9 mouse cellular contexts compared by ENCODE assay signal in genomic region chr13:49581541-49582530, GRCm38 (mm10). TPM values are rescaled to one million over a fixed set of nuclear protein-coding genes. Genes with fewer than 3 reads are reported as not detected.
DNase-seq lines count a peak whose midpoint lies in the region; ATAC-seq and TF ChIP-seq lines count a peak whose summit lies in the region.
"Had no signal": no experiment of that assay in that cellular context is flagged by ENCODE, and none has a peak within 500 bp of the region (broad histone marks: within the 10 kb centered on the region; RNA-seq: fewer than 3 reads in every experiment).

Omd (plus strand) TSS chr13:49582462.

- no peaks in the 10 kb centered on the region for H3K27me3 ChIP-seq in forebrain, embryonic 10.5 days (ENCODE audit: poor library complexity, severe bottlenecking)
- H3K27me3 ChIP-seq in forebrain, postnatal 0 days (ENCODE audit: insufficient read depth, low read length): no peaks in the 10 kb centered on the region
- H3K27me3 ChIP-seq in C2C12 (ENCODE audit: control insufficient read depth, insufficient read depth, insufficient read length): no peaks in the 10 kb centered on the region
- H3K27me3 ChIP-seq in limb, embryonic 10.5 days (ENCODE audit: low read depth, poor library complexity, severe bottlenecking): no peaks in the 10 kb centered on the region
- H3K27me3 ChIP-seq: midbrain, embryonic 12.5 days had no signal

- peak within 1 kb of the TSS; percentile 65; the same call in 1 of the 2 replicates for H3K27ac ChIP-seq in forebrain, embryonic 10.5 days
- H3K27ac ChIP-seq in forebrain, postnatal 0 days (ENCODE audit: low read depth, low read length): no peak within 1 kb of the TSS
- peak within 1 kb of the TSS; percentile 83 for H3K27ac ChIP-seq in limb, embryonic 10.5 days
- H3K27ac ChIP-seq: midbrain, embryonic 12.5 days had no signal

- intact Hi-C loops in left cerebral cortex, postnatal 36 days (cut with DNase I): no loop called here

- H3K9me3 ChIP-seq in forebrain, embryonic 10.5 days: no peaks in the 10 kb centered on the region
- H3K9me3 ChIP-seq in forebrain, postnatal 0 days (ENCODE audit: low read length): no peaks in the 10 kb centered on the region
- no peaks in the 10 kb centered on the region for H3K9me3 ChIP-seq in limb, embryonic 10.5 days (replicated peaks)
- H3K9me3 ChIP-seq: midbrain, embryonic 12.5 days had no signal

- ATAC-seq in forebrain, postnatal 0 days: no peak

- no peak within 1 kb of the TSS for H3K4me2 ChIP-seq in forebrain, postnatal 0 days (ENCODE audit: low read depth)
- H3K4me2 ChIP-seq: midbrain, embryonic 12.5 days had no signal

- no peak within 1 kb of the TSS for H3K4me3 ChIP-seq in forebrain, embryonic 10.5 days
- no peak within 1 kb of the TSS for H3K4me3 ChIP-seq in forebrain, postnatal 0 days (ENCODE audit: low read depth, low read length)
- H3K4me3 ChIP-seq in C2C12 (ENCODE audit: insufficient read depth, poor library complexity, severe bottlenecking): no peak within 1 kb of the TSS
- no peak within 1 kb of the TSS for H3K4me3 ChIP-seq in limb, embryonic 10.5 days
- H3K4me3 ChIP-seq: midbrain, embryonic 12.5 days had no signal

- peaks cover under 1% of the 10 kb centered on the region for H3K79me3 ChIP-seq in C2C12 (ENCODE audit: low read depth)

- no peak for TF ChIP-seq CTCF in forebrain, postnatal 0 days (IDR thresholded peaks at IDR 0.05; ENCODE audit: low read depth)
- TF ChIP-seq CTCF in C2C12 (IDR thresholded peaks at IDR 0.05; ENCODE audit: control insufficient read depth, insufficient read depth, insufficient read length): no peak

- no peak within 1 kb of the TSS for H3K9ac ChIP-seq in forebrain, postnatal 0 days
- H3K9ac ChIP-seq: midbrain, embryonic 12.5 days had no signal

- H3K36me3 ChIP-seq in forebrain, embryonic 10.5 days (replicated peaks): no peaks in the 10 kb centered on the region
- H3K36me3 ChIP-seq in forebrain, postnatal 0 days (ENCODE audit: insufficient read depth): no peaks in the 10 kb centered on the region
- H3K36me3 ChIP-seq in C2C12 (ENCODE audit: control insufficient read depth, insufficient read depth): no peaks in the 10 kb centered on the region
- H3K36me3 ChIP-seq in limb, embryonic 10.5 days: no peaks in the 10 kb centered on the region
- H3K36me3 ChIP-seq: midbrain, embryonic 12.5 days had no signal

- H3K79me2 ChIP-seq in C2C12 (ENCODE audit: control insufficient read depth, insufficient read depth): peaks cover 19% of the 10 kb centered on the region

- no peak within 1 kb of the TSS for H3ac ChIP-seq in C2C12 (ENCODE audit: control insufficient read depth, insufficient read length, low read depth)

- WGBS in forebrain, embryonic 10.5 days: 73% methylated on average over 8 of the region's 8 CpGs
- 59% methylated on average over 8 of the region's 8 CpGs for WGBS in forebrain, postnatal 0 days
- 58% methylated on average over 8 of the region's 8 CpGs for WGBS in limb, embryonic 10.5 days

- H3K4me1 ChIP-seq in forebrain, embryonic 10.5 days: no peaks in the 10 kb centered on the region
- H3K4me1 ChIP-seq in forebrain, postnatal 0 days (ENCODE audit: insufficient read depth): no peaks in the 10 kb centered on the region
- peaks cover 10% of the 10 kb centered on the region; the same call in 1 of the 2 replicates for H3K4me1 ChIP-seq in limb, embryonic 10.5 days
- H3K4me1 ChIP-seq: midbrain, embryonic 12.5 days had no signal

- no peak for DNase-seq in forebrain, embryonic 10.5 days (ENCODE audit: extremely low spot score, low spot score)
- DNase-seq in forebrain, postnatal 0 days: no peak
- peak; percentile 38 to 46 for DNase-seq in heart, adult 9 months (ENCODE audit: low spot score in 2 of 2)
- DNase-seq in limb, embryonic 10.5 days (ENCODE audit: low spot score): no peak
- DNase-seq in cerebellum, postnatal 4 days (ENCODE audit: low spot score in 2 of 2): no peak
- DNase-seq in left cerebral cortex, postnatal 36 days (ENCODE audit: low spot score in 2 of 2): no peak
- DNase-seq in right cerebral cortex, adult 18-20 months: no peak

TF ChIP-seq in C2C12, 6 proteins besides CTCF, POLR2A, EP300 and RAD21:
- TF ChIP-seq CEBPB (IDR thresholded peaks at IDR 0.05; ENCODE audit: low read depth) (peak; percentile 31), MAX (IDR thresholded peaks at IDR 0.05) (no peak), MYOD1 (IDR thresholded peaks at IDR 0.05; ENCODE audit: control insufficient read depth, insufficient read length, low read depth) (no peak), MYOG (IDR thresholded peaks at IDR 0.05; ENCODE audit: control insufficient read depth, extremely low read depth, insufficient read length) (no peak), USF1 (IDR thresholded peaks at IDR 0.05; ENCODE audit: low read depth) (no peak)

RNA-seq across cellular contexts. Expression of gene Omd, which starts in this region (rescaled TPM):
- 0.99 and 1.1 TPM in 2 replicates for polyA plus RNA-seq in forebrain, embryonic 10.5 days (2016; fragmentation: Nextera tagmentation; extraction: Ambion mirVana)
- 1.9 and 2.4 TPM in 2 replicates for total RNA-seq in forebrain, postnatal 0 days (2014; rRNA removed)
- polyA plus RNA-seq in forebrain, postnatal 0 days (2015; fragmentation: Nextera tagmentation; extraction: Ambion mirVana): 1.9 and 2.3 TPM in 2 replicates
- polyA plus RNA-seq in C2C12 (2012; fragmentation: generic; extraction: Trizol): 0.32 TPM
- 1.1 and 1.3 TPM in 2 replicates for polyA plus RNA-seq in limb, embryonic 10.5 days (2016; fragmentation: Nextera tagmentation; extraction: Ambion mirVana)
- total RNA-seq in left cerebral cortex, postnatal 36 days (2021): 1 to 10 TPM; 1.4 to 3.1 TPM

Comparison
In these comparisons a context has a peak if more than half of its experiments do, and no peak if none do; other contexts are left out.
1. DNase-seq: peak in heart, adult 9 months (2 of 2); none in forebrain, embryonic 10.5 days (single experiment), forebrain, postnatal 0 days (single experiment), limb, embryonic 10.5 days (single experiment), cerebellum, postnatal 4 days (0 of 2), left cerebral cortex, postnatal 36 days (0 of 2) and right cerebral cortex, adult 18-20 months (single experiment).